Comparison of ENCODE assay signal across 8 mouse cellular contexts in the genomic region with DNA sequence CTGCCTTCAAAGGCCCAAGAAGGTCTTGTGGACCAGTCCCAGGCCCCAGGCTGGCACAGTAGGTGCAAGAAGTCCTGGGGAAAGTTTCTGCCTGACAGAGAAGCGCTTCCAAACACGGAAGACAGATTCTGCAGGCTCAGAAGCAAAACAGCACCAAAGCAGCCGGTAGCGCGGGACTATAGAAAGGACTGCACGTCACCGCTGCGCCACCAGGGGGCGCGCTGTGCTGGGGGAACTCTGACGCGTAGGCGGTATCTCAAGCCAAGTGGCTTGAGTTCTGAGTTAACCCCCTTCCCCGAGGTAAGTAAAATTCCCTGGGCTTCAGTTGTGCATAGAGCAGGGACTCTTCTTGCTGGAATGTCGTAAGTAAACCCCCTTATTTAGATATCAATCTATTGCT. TPM values are rescaled to one million over a fixed set of nuclear protein-coding genes. Genes with fewer than 3 reads are reported as not detected.
A peak's percentile ranks its signal among the peaks of the same experiment; 100 is the strongest.
DNase-seq lines count a peak whose midpoint lies in the region; ATAC-seq lines count a peak whose summit lies in the region.

No protein-coding gene starts in this region.

- no peaks in the 10 kb centered on the region for H3K27me3 ChIP-seq in forebrain, embryonic 15.5 days
- no peaks in the 10 kb centered on the region for H3K27me3 ChIP-seq in hindbrain, embryonic 11.5 days (ENCODE audit: control insufficient read depth, insufficient read depth, low read length)

- H3K4me1 ChIP-seq in forebrain, embryonic 15.5 days = peaks cover 29% of the 10 kb centered on the region
- H3K4me1 ChIP-seq in hindbrain, embryonic 11.5 days (replicated peaks; ENCODE audit: control insufficient read depth, insufficient read depth, low read length) = peaks cover 5% of the 10 kb centered on the region

- 0 out of 2 replicates have a peak, but pooled peaks have one; percentile 17 for ATAC-seq in forebrain, embryonic 15.5 days (replicated peaks)
- ATAC-seq in hindbrain, embryonic 11.5 days (ENCODE audit: low FRiP score) = no peak
- ATAC-seq in megakaryocyte, adult 5-6 weeks (ENCODE audit: poor library complexity, severe bottlenecking) = peak; percentile 85

- WGBS in forebrain, embryonic 15.5 days = 4% methylated on average over 15 of the region's 15 CpGs
- WGBS in hindbrain, embryonic 11.5 days = 3% methylated on average over 15 of the region's 15 CpGs

- H3K36me3 ChIP-seq in forebrain, embryonic 15.5 days = peaks cover 15% of the 10 kb centered on the region
- 0 out of 2 replicates have a peak, but pooled peaks cover 3% of the 10 kb centered on the region for H3K36me3 ChIP-seq in hindbrain, embryonic 11.5 days (ENCODE audit: control insufficient read depth, insufficient read depth, low read length)

- H3K4me2 ChIP-seq in forebrain, embryonic 15.5 days (replicated peaks) = peak overlapping the region; percentile 72
- H3K4me2 ChIP-seq in hindbrain, embryonic 11.5 days (replicated peaks; ENCODE audit: low read depth, low read length) = no peak overlapping the region

- H3K9ac ChIP-seq in forebrain, embryonic 15.5 days (replicated peaks) = 0 out of 2 replicates have a peak overlapping the region, but pooled peaks have one; percentile 19
- H3K9ac ChIP-seq in hindbrain, embryonic 11.5 days (ENCODE audit: low read depth, low read length) = 0 out of 2 replicates have a peak overlapping the region, but pooled peaks have one; percentile 3

- no peak overlapping the region for H3K4me3 ChIP-seq in forebrain, embryonic 15.5 days
- H3K4me3 ChIP-seq in hindbrain, embryonic 11.5 days (ENCODE audit: low read depth, low read length) = no peak overlapping the region

- H3K9me3 ChIP-seq in forebrain, embryonic 15.5 days = no peaks in the 10 kb centered on the region
- H3K9me3 ChIP-seq in hindbrain, embryonic 11.5 days (ENCODE audit: control insufficient read depth, low read length) = no peaks in the 10 kb centered on the region

- no peak overlapping the region for H3K27ac ChIP-seq in forebrain, embryonic 15.5 days (replicated peaks)
- H3K27ac ChIP-seq in hindbrain, embryonic 11.5 days (ENCODE audit: low read depth, low read length) = no peak overlapping the region

- DNase-seq in Muller cell, postnatal 12 days (ENCODE audit: inconsistent ontology term) = peak; percentile 80
- DNase-seq in cerebellum, adult 11 months = peak; percentile 81
- peak; percentile 94 for DNase-seq in hindbrain, embryonic 11.5 days (ENCODE audit: low spot score)
- DNase-seq in layer of hippocampus, postnatal 36 days = peak; percentile 82 to 84
- DNase-seq in right cerebral cortex, postnatal 4 days = peak; percentile 87
- peak; percentile 75 for DNase-seq in yolk sac, embryonic 10.5 days (ENCODE audit: low spot score)

RNA-seq across cellular contexts. Expression of a gene that starts 0.8 kb away (rescaled TPM):
- 36.9 and 37.6 TPM in 2 replicates for polyA plus RNA-seq in forebrain, embryonic 15.5 days (2015; fragmentation: Nextera tagmentation; extraction: Ambion mirVana)
- polyA plus RNA-seq in hindbrain, embryonic 11.5 days (2014; fragmentation: Nextera tagmentation; extraction: Ambion mirVana) = 37.6 and 37.8 TPM in 2 replicates
- 10 to 100 TPM; 55.0 to 59.6 TPM for total RNA-seq in layer of hippocampus, postnatal 36 days (2021)
- 25.0 and 31.2 TPM in 2 replicates for total RNA-seq in megakaryocyte, adult 5-6 weeks (2015)
- 15.3 and 22.4 TPM in 2 replicates for total RNA-seq in megakaryocyte, adult 5-6 weeks (2017)

RNA-seq across cellular contexts. Expression of a gene that starts 1.7 kb away (rescaled TPM):
- polyA plus RNA-seq in forebrain, embryonic 15.5 days (2015; fragmentation: Nextera tagmentation; extraction: Ambion mirVana) = 39.6 and 42.2 TPM in 2 replicates
- 20.1 and 20.4 TPM in 2 replicates for polyA plus RNA-seq in hindbrain, embryonic 11.5 days (2014; fragmentation: Nextera tagmentation; extraction: Ambion mirVana)
- 10 to 100 TPM; 19.8 to 20.8 TPM for total RNA-seq in layer of hippocampus, postnatal 36 days (2021)
- total RNA-seq in megakaryocyte, adult 5-6 weeks (2015) = 11.2 and 13.1 TPM in 2 replicates
- 11.3 and 11.4 TPM in 2 replicates for total RNA-seq in megakaryocyte, adult 5-6 weeks (2017)

RNA-seq across cellular contexts. Expression of a gene that starts 29.0 kb away (rescaled TPM):
- polyA plus RNA-seq in forebrain, embryonic 15.5 days (2015; fragmentation: Nextera tagmentation; extraction: Ambion mirVana) = 85.6 and 102 TPM in 2 replicates
- polyA plus RNA-seq in hindbrain, embryonic 11.5 days (2014; fragmentation: Nextera tagmentation; extraction: Ambion mirVana) = 36.9 and 41.9 TPM in 2 replicates
- 10 to 100 TPM; 22.6 to 23.8 TPM for total RNA-seq in layer of hippocampus, postnatal 36 days (2021)
- total RNA-seq in megakaryocyte, adult 5-6 weeks (2015) = 0.18 TPM in 1 of 2 replicates, not detected in the other
- total RNA-seq in megakaryocyte, adult 5-6 weeks (2017) = not detected in 2 replicates

RNA-seq across cellular contexts. Expression of a gene that starts 35.8 kb away (rescaled TPM):
- polyA plus RNA-seq in forebrain, embryonic 15.5 days (2015; fragmentation: Nextera tagmentation; extraction: Ambion mirVana) = 47.1 and 47.2 TPM in 2 replicates
- polyA plus RNA-seq in hindbrain, embryonic 11.5 days (2014; fragmentation: Nextera tagmentation; extraction: Ambion mirVana) = 49.9 and 56.4 TPM in 2 replicates
- total RNA-seq in layer of hippocampus, postnatal 36 days (2021) = 10 to 100 TPM; 26.5 to 26.6 TPM
- total RNA-seq in megakaryocyte, adult 5-6 weeks (2015) = 15.5 and 16.1 TPM in 2 replicates
- 11.2 and 19.6 TPM in 2 replicates for total RNA-seq in megakaryocyte, adult 5-6 weeks (2017)

RNA-seq across cellular contexts. Expression of a gene that starts 36.1 kb away (rescaled TPM):
- polyA plus RNA-seq in forebrain, embryonic 15.5 days (2015; fragmentation: Nextera tagmentation; extraction: Ambion mirVana) = 25.2 and 27.6 TPM in 2 replicates
- polyA plus RNA-seq in hindbrain, embryonic 11.5 days (2014; fragmentation: Nextera tagmentation; extraction: Ambion mirVana) = 20.2 and 21.0 TPM in 2 replicates
- 10 to 100 TPM; 15.0 to 17.3 TPM for total RNA-seq in layer of hippocampus, postnatal 36 days (2021)
- total RNA-seq in megakaryocyte, adult 5-6 weeks (2015) = 3.2 and 5.4 TPM in 2 replicates
- 10.3 and 13.1 TPM in 2 replicates for total RNA-seq in megakaryocyte, adult 5-6 weeks (2017)

Comparison
In these comparisons a context has a peak if more than half of its experiments do, and no peak if none do; other contexts are left out.
1. RNA of a gene that starts 29.0 kb away (total RNA-seq): 22.6 to 23.8 TPM in layer of hippocampus, postnatal 36 days; 0.18 TPM in megakaryocyte, adult 5-6 weeks; every median in the first group is over 10 times any median in the second.
2. Peak in every context shown above with its lines, with median percentiles within 50 percentile points of each other: DNase-seq.